Mouse (Mus musculus) testis, adult 2 months (tissue): Measurements from ENCODE around the gene Mettl7a2. TPM values are rescaled to one million over a fixed set of nuclear protein-coding genes. Genes with fewer than 3 reads are reported as not detected.
"Not testable (repeated sequence)": the region's sequence is repeated elsewhere in the genome, so short reads cannot be mapped to it uniquely, and the experiment has no call there.

Source experiments
- H3K27ac ChIP-seq: fragments of 200-500 bp; 2 replicates; pipeline ENCODE4 v1.5.1; 2012; ENCODE audit warnings: low read depth, low read length; ENCODE audit not compliant: control insufficient read depth, insufficient read depth
- H3K27me3 ChIP-seq: fragments of 200-500 bp; 2 replicates; pipeline ENCODE4 v1.6.1; 2012; ENCODE audit warnings: mild to moderate bottlenecking, low read length, moderate library complexity; ENCODE audit not compliant: control insufficient read depth, insufficient read depth
- H3K36me3 ChIP-seq: fragments of 200-500 bp; 2 replicates; pipeline ENCODE4 v1.6.1; 2012; ENCODE audit warnings: mild to moderate bottlenecking, low read length; ENCODE audit not compliant: control insufficient read depth, insufficient read depth
- H3K4me1 ChIP-seq: fragments of 200-500 bp; 2 replicates; pipeline ENCODE4 v1.6.1; 2012; ENCODE audit warnings: low read length; ENCODE audit not compliant: control insufficient read depth, insufficient read depth
- H3K4me3 ChIP-seq: fragments of 200-500 bp; 2 replicates; pipeline ENCODE4 v1.5.1; 2012; ENCODE audit warnings: low read depth, mild to moderate bottlenecking, low read length, moderate library complexity, mixed read lengths; ENCODE audit not compliant: control insufficient read depth
- CTCF ChIP-seq: fragments of 200-500 bp; IDR thresholded peaks from 2 replicates; pipeline ENCODE4 v1.5.1; 2012; ENCODE audit warnings: low read depth, mild to moderate bottlenecking, inconsistent platforms, low read length, moderate library complexity; ENCODE audit not compliant: control insufficient read depth, insufficient read depth, insufficient replicate concordance
- POLR2A ChIP-seq: fragments of 200-500 bp; IDR thresholded peaks from 2 replicates; pipeline ENCODE4 v1.6.1; 2012; ENCODE audit warnings: low read depth, mild to moderate bottlenecking, inconsistent platforms, low read length, moderate library complexity; ENCODE audit not compliant: control insufficient read depth
- polyA plus RNA-seq: library from polyadenylated mRNA; depleted of rRNA; stranded (reverse); fragments of >200 nt; gene quantifications from 2 replicates; pipeline ENCODE4 v1.2.3, GENCODE M21; 2012; rRNA removed

Mettl7a2 gene
- polyA plus RNA-seq = not detected in 2 replicates

GRCm38 (mm10) chr15:100352711-100353250, at the start of gene Mettl7a2, which contains the start of gene Methig1:
Gene Mettl7a2 (plus strand): TSS chr15:100353200.
Gene Methig1 (plus strand): TSS chr15:100353149.
- Histone ChIP-seq H3K4me1 (no peaks in the 10 kb centered on the region), H3K4me3 (no peak within 1 kb of the TSS), H3K36me3 (no peaks in the 10 kb centered on the region), H3K27ac (no peak within 1 kb of the TSS), H3K27me3 (no peaks in the 10 kb centered on the region)
- TF ChIP-seq CTCF = no peak
- no peak for TF ChIP-seq POLR2A

- Histone ChIP-seq H3K27me3 (no peaks in the 10 kb centered on the region), H3K27ac (peak overlapping the region; percentile 87; the same call in 1 of the 2 replicates), H3K36me3 (no peaks in the 10 kb centered on the region), H3K4me3 (no peak overlapping the region; the same call in 1 of the 2 replicates), H3K4me1 (peaks cover 15% of the 10 kb centered on the region)
- no peak for TF ChIP-seq POLR2A
- TF ChIP-seq CTCF = no peak
Measured at GRCm38 (mm10) chr15:100303428-100304018, 49.5 kb upstream of the Mettl7a2 start.

- Histone ChIP-seq H3K27me3 (no peaks in the 10 kb centered on the region), H3K27ac (peak within 1 kb of the TSS; percentile 87), H3K4me3 (peak within 1 kb of the TSS; percentile 84), H3K36me3 (no peaks in the 10 kb centered on the region), H3K4me1 (peaks cover 15% of the 10 kb centered on the region)
- TF ChIP-seq POLR2A = peak; percentile 25
- no peak for TF ChIP-seq CTCF
Measured at GRCm38 (mm10) chr15:100304019-100304991, 48.7 kb upstream of the Mettl7a2 start, which contains the start of gene Mettl7a1. Gene Mettl7a1 (plus strand): TSS chr15:100304140.

GRCm38 (mm10) chr15:100306201-100306600, 46.8 kb upstream of the Mettl7a2 start:
- TF ChIP-seq POLR2A = no peak
- TF ChIP-seq CTCF = no peak
- H3K36me3 ChIP-seq = no peaks in the 10 kb centered on the region
- no peak overlapping the region for H3K27ac ChIP-seq
- no peak overlapping the region for H3K4me3 ChIP-seq
- H3K27me3 ChIP-seq = no peaks in the 10 kb centered on the region
- peaks cover 15% of the 10 kb centered on the region for H3K4me1 ChIP-seq

GRCm38 (mm10) chr15:100307438-100308096, 45.4 kb upstream of the Mettl7a2 start:
- not testable (repeated sequence) for H3K36me3 ChIP-seq, H3K27me3 ChIP-seq, H3K4me3 ChIP-seq, H3K27ac ChIP-seq, H3K4me1 ChIP-seq
- TF ChIP-seq CTCF = peak; percentile 17; the same call in 1 of the 2 replicates

- Histone ChIP-seq H3K27me3 (no peaks in the 10 kb centered on the region), H3K36me3 (no peaks in the 10 kb centered on the region), H3K27ac (no peak overlapping the region), H3K4me3 (no peak overlapping the region), H3K4me1 (no peaks in the 10 kb centered on the region)
- TF ChIP-seq CTCF (no peak), POLR2A (no peak)
Measured at GRCm38 (mm10) chr15:100312346-100312745, 40.7 kb upstream of the Mettl7a2 start.
